Mouse (Mus musculus) ovary, postnatal 36 days (tissue): ENCODE measurements around the gene Akr1c18.
"Not testable (repeated sequence)": the region's sequence is repeated elsewhere in the genome, so short reads cannot be mapped to it uniquely, and the experiment has no call there.

ENCODE experiments used
- DNase-seq: peaks from one replicate; pipeline ENCODE4 v3.0.0; 2022; ENCODE audit warnings: low spot score, mixed read lengths

Gene Akr1c18

DNA sequence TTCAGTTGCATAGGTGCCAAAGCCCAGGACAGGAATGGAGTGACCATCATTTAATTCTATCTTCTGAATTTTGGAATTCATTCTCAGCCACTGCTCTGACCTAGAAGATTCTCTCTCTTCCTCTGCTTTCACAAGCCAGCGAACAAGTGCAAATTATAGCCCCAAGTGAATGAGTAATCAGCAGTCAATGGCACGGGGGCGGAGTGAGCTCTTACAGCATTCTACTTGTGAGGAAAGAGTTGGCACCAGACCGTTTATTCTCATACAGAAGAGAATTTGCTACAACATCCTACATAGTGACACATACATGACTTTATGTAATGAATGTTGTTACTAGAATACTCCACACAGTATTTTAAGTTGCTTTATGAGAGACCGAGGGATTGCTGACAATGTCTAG lies at the start of gene Akr1c18:
Akr1c18 (minus strand) TSS at position 137 of the 400 bp plus-strand sequence.
- DNase-seq = no peak

DNA sequence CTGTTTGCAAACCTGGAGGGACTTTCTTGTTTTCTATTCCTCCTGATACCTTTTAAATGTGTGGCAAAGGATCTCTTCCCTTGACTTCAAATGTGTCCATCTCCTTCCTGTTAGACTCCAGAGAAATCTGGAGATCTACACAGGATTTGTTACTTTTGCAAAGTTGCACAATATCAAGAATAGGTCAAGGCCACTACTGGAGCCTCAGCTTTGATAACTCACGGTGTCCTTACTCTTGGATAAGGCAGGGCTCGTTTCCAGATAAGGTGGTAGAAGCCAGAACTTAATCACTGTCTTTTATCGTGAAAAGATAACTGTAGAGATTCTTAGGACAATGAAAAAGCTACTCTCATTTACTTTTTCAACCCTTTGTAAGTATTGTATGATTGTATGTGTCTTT lies 42.1 kb upstream of the Akr1c18 start:
- no peak for DNase-seq

DNA sequence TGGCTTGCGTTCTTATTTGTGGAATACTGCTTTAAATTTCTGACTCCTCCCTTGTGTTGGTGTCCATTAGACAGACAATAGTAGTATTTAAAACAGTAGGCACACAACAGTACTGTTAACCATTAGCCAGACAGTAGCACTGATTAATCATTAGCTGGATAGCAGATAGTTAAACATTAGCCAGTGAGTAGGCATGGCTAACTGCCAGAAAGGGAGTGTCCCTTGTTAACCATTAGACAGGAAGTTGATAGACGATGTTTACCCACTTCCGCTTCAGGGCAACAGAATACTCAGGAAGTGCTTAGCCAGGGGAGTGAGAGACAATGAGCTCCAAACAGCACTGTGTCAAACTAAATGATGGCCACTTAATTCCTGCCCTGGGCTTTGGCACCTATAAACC lies 40.5 kb upstream of the Akr1c18 start, which contains the start of gene Akr1c13:
Akr1c13 (plus strand) TSS at position 247 of the 400 bp plus-strand sequence.
- DNase-seq = no peak

GRCm38 (mm10) chr13:4188174-4188573 lies 37.7 kb upstream of the Akr1c18 start:
- DNase-seq = no peak

- DNase-seq = peak; percentile 16
These were observed 36.4 kb upstream of the Akr1c18 start for GRCm38 (mm10) chr13:4186641-4187411.

DNA sequence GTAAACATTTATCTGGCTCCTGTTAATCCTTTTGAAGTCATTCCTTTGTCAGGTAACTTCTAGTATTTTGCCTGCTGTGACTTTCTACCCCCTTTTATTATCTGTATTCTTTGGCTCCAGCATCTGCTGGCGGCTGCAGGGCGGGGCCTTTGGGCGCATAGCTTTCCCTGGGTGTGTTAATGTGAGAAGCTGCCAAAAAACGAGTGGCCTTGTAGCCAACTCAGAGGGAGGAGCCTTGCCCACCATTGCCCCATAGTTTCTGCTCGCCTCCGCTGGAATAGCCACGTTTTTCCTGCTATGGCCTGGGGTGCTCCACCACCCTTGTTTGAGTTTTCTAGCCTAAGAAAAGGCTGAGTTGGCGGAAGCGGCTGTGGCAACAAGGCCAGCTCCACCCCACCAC lies 32.7 kb upstream of the Akr1c18 start:
- DNase-seq = no peak

- not testable (repeated sequence) for DNase-seq
These were observed 30.9 kb upstream of the Akr1c18 start for GRCm38 (mm10) chr13:4181321-4181720.

GRCm38 (mm10) chr13:4172978-4173377 lies 22.5 kb upstream of the Akr1c18 start:
- no peak for DNase-seq

GRCm38 (mm10) chr13:4168006-4168405 lies 17.6 kb upstream of the Akr1c18 start:
- no peak for DNase-seq

- DNase-seq = no peak
These were observed 4.8 kb upstream of the Akr1c18 start for GRCm38 (mm10) chr13:4155286-4155685.

DNA sequence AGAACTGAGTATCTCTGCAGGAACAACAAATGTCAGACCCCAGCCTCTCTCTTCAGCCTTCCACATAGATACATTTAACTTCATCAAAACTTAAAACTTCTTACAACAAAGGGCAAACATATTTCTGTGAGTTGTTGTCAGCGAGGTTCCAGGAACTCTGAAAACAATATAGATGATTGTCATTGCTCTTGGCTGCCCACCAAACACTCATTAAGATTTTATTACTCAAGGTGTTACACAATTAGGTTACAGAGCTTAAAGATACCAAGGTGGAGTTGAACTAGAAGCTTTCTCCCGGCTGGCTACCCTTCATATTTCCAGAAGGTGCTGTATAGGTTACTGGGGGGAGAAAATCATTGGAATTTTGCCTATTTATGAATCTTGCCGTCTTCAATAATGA lies 3.1 kb upstream of the Akr1c18 start:
- no peak for DNase-seq

GRCm38 (mm10) chr13:4152908-4153307 lies 2.5 kb upstream of the Akr1c18 start:
- no peak for DNase-seq

DNA sequence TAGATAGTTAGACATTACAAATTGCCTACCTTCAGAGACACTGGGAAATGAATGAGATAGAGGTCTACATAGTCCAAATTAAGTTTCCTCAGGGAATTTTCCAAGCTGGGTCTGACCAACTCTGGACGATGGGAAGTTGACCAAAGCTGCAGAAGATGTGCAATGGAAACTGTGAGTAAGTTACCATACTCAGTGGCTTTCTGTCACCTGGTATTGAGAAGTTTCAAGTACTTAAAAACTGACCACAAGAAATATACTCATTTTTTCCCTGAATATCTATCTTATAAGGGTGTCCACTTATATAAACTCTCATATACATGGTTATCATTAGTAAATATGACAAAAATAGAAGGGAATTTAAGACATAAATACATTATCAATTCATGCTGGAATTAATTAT lies 6.2 kb downstream of the Akr1c18 start:
- no peak for DNase-seq

- DNase-seq = peak; percentile 14
These were observed 17.4 kb downstream of the Akr1c18 start for GRCm38 (mm10) chr13:4133070-4133469.

- DNase-seq = no peak
These were observed 18.7 kb downstream of the Akr1c18 start for GRCm38 (mm10) chr13:4131721-4132120.

GRCm38 (mm10) chr13:4131317-4131716 lies 19.1 kb downstream of the Akr1c18 start:
- DNase-seq = no peak

DNA sequence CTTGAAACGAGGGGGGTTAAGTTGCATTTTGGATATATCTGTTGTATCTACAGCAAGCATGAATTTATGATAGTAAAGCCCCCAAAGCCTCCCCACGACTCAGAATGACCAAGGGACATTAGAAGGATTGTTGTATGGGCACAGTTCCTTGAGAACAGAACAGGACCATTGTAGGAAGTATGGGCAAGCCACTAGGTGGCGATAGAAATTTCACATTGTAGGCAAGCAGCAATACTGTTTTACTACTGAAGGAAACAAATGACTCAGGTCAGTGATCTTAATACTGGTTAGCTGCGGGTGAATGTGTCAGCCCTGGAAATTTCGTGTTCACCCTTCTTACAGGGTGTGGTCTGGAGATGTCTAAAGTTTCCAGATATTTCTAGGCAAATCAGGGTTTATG lies 21.4 kb downstream of the Akr1c18 start:
- no peak for DNase-seq

GRCm38 (mm10) chr13:4125846-4126245 lies 24.6 kb downstream of the Akr1c18 start:
- DNase-seq = not testable (repeated sequence)

GRCm38 (mm10) chr13:4124471-4124870 lies 26.0 kb downstream of the Akr1c18 start:
- DNase-seq = not testable (repeated sequence)

DNA sequence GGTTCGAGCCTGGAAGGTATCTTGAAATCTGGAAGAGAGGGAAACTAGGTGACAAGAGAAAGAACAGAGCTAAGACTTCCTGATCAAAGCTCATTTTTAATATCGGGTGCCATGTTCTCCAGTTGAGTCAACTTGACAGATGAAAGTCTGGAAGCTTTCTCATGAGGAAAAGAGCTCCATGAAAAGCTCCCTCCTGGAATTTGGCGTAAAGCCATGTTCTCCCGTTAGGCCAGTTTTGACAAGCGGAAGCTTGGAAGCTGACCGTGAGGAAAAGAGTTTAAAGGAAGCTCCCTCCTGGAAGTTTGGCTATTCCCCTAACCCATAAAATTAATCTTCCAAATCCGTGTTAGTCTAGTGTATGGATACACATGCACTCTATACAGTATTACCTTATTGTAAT lies 27.3 kb downstream of the Akr1c18 start:
- DNase-seq = no peak

DNA sequence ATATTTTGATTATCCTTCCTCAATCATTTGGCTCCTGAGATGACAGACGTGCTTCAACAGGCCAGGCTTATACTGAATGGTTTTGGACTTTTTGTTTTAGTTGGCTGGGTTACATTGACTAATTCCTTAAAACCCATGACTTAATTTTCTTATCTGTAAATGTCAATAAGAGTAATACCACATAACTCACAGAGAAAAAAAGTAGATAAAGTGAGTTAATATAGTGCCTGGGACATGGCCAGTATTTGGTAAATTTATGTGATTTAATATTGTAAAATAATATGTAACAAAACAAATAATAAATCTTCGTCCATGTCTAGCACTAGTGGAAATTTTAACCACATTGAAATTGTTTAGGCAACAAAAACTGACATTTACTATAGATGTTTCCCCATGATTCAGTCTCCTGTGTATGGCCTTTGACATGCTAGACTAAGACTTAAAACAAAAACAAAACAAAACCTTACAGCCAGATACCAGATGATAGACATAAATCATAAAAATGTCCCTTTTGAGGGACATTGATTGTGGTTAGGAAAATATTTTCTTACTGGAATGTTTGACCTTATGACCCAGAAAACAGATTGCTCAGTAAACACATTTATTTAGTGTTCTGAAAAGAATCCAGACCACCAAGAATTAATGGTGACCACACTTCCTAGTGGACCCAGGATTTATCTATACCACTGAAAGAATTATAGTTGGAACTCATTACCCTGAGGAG lies 31.1 kb downstream of the Akr1c18 start:
- no peak for DNase-seq

GRCm38 (mm10) chr13:4110281-4111188 lies 39.9 kb downstream of the Akr1c18 start:
- DNase-seq = peak; percentile 57
